Mouse (Mus musculus): ENCODE data around the gene Afdn.

GRCm38 (mm10) chr17:13735803-13736282 lies 24.5 kb upstream of the Afdn start:
- TF ChIP-seq MAFK (IDR thresholded peaks at IDR 0.05; ENCODE audit: insufficient read depth, low read depth, low read length) (no peak), ZNF384 (IDR thresholded peaks at IDR 0.05; ENCODE audit: low read depth, low read length) (no peak), ZC3H11A (IDR thresholded peaks at IDR 0.05; ENCODE audit: borderline replicate concordance, low read depth, low read length) (no peak), CHD2 (IDR thresholded peaks at IDR 0.05; ENCODE audit: low read depth, low read length) (no peak)

Measured in ES-E14 (cell line).